Comparison of ENCODE assay signal across 7 mouse cellular contexts in the genomic region with DNA sequence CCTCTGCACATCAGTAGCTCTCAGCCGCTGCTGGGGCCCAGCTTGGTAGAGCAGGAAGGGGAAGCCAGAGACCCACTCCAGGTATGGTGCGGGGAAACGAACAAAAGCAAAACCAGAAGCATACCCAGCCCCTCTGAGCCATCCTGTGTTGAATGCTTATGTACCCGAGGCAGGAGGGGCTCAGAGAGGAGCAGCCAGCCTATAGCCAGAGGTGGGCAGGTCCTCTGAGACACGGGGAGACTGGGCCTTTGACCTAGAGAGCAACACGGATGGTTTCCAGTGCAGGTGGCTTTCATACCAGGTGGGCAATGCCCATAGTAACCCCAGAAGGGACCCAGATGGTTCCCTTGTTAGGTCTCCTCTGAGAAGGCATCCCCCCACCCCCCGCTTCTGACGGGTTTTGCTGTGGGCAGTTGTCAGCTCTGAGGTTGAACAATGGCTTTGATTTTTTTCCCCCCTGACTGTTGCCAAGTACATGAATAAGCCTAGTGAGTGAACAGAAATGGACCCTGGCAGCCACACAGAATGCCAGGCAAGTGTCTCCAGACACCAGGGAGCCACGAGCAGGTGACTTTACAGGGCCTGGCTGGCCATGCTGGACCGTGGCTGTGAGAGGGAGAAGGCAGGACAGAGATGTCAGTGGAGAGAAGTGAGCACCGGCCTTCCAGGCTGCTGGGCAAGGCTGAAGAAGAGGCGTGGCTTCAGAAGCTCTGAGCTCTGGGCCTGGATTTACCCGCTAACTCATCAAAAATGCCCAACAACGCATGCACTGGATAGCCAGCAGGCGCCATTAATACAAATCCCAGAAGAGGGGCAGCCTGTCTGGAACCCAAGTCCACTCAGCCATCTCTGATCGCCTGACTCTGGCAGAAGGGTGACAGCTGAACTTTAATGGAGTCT.
DNase-seq lines count a peak whose midpoint lies in the region; ATAC-seq and TF ChIP-seq lines count a peak whose summit lies in the region.

No protein-coding gene starts in this region.

- no peak for TF ChIP-seq POLR2A in cerebellum, adult 2 months (IDR thresholded peaks at IDR 0.05; ENCODE audit: borderline replicate concordance, insufficient read depth, low read length)

- no peaks in the 10 kb centered on the region for H3K9me3 ChIP-seq in intestine, embryonic 15.5 days

- H3K4me2 ChIP-seq in intestine, embryonic 15.5 days (replicated peaks), result no peak overlapping the region

- peaks cover 37% of the 10 kb centered on the region for H3K4me1 ChIP-seq in cerebellum, adult 2 months (ENCODE audit: control insufficient read depth, insufficient read depth, low read length)
- peaks cover 8% of the 10 kb centered on the region; the same call in 1 of the 2 replicates for H3K4me1 ChIP-seq in intestine, embryonic 15.5 days (replicated peaks)

- 45% methylated on average over 16 of the region's 16 CpGs for WGBS in cerebellum, adult 2 months
- WGBS in intestine, embryonic 15.5 days, result 65% methylated on average over 16 of the region's 16 CpGs

- H3K27ac ChIP-seq in cerebellum, adult 2 months (ENCODE audit: insufficient read depth, low read length), result no peak overlapping the region
- H3K27ac ChIP-seq in intestine, embryonic 15.5 days, result no peak overlapping the region

- H3K36me3 ChIP-seq in intestine, embryonic 15.5 days, result no peaks in the 10 kb centered on the region

- no peak overlapping the region for H3K4me3 ChIP-seq in cerebellum, adult 2 months (replicated peaks; ENCODE audit: insufficient read depth, low read depth, low read length)
- H3K4me3 ChIP-seq in intestine, embryonic 15.5 days (replicated peaks), result no peak overlapping the region

- no peak for TF ChIP-seq CTCF in cerebellum, adult 2 months (IDR thresholded peaks at IDR 0.05; ENCODE audit: borderline replicate concordance, insufficient read depth, low read depth, low read length)

- H3K27me3 ChIP-seq in cerebellum, adult 2 months (ENCODE audit: control insufficient read depth, insufficient read depth, low read length), result no peaks in the 10 kb centered on the region
- H3K27me3 ChIP-seq in intestine, embryonic 15.5 days (replicated peaks), result no peaks in the 10 kb centered on the region

- peak; percentile 36 for DNase-seq in kidney, adult 18-20 months
- no peak for DNase-seq in kidney, postnatal 10 days
- peak; percentile 85 for DNase-seq in brain, adult 2 months (ENCODE audit: low read depth, low spot score)
- DNase-seq in cerebellum, adult 2 months, result peak; percentile 49 to 70
- DNase-seq in lung, postnatal 10 days, result no peak
- DNase-seq in liver, result no peak

- no peak overlapping the region for H3K9ac ChIP-seq in intestine, embryonic 15.5 days

- peak; percentile 16; the same call in 1 of the 2 replicates for ATAC-seq in intestine, embryonic 15.5 days

Comparison
In these comparisons a context has a peak if more than half of its experiments do, and no peak if none do; other contexts are left out.
1. DNase-seq: peak in kidney, adult 18-20 months (single experiment), brain, adult 2 months (single experiment) and cerebellum, adult 2 months (2 of 2); none in kidney, postnatal 10 days (single experiment), lung, postnatal 10 days (single experiment) and liver (single experiment).